Mouse (Mus musculus) liver, embryonic 14.5 days (tissue): ENCODE data around the gene Cxcr5.

Experiments used
- CTCF ChIP-seq: IDR thresholded peaks from 2 replicates; pipeline ENCODE4 v1.5.1; 2016; ENCODE audit warnings: antibody characterized with exemption, low read depth, control low read depth
- EP300 ChIP-seq: IDR thresholded peaks from 2 replicates; pipeline ENCODE4 v1.6.1; 2016; ENCODE audit warnings: antibody characterized with exemption, low read depth

GRCm38 (mm10) chr9:44512717-44513003 is 49.0 kb downstream of the Cxcr5 start:
- TF ChIP-seq CTCF (no peak), EP300 (no peak)
